Mouse (Mus musculus): ENCODE data around the gene Igsf9.

DNA sequence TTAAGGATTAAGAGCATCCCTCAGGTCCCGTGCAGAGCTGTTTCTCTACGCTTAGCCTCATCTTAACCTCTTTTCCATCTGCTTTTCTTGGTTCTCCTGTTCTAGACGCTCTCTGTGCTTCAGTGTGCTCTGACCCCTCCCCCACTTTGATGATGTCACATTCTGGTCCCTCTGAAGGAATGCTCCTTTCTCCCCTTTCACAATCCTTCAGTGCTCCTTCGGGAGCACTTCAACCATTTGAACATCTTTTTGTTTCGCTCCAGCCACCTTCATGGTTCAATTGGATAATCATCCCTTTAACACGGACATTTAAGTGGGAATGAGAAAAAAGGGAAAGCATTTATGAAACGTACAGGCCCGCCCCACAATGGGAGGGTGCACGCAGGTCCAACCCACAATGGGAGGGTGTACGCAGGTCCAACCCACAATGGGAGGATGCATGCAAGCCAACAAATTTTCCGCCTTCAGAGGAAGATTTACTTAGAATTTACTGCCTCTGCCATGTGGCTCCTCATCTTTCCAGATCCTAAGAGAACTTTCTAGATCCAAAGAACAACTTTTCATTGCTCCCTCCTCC lies 13.2 kb upstream of the Igsf9 start:
- TF ChIP-seq CTCF (IDR thresholded peaks at IDR 0.05; ENCODE audit: extremely low read depth, insufficient read depth, insufficient read length, insufficient replicate concordance) (no peak), POLR2A (IDR thresholded peaks at IDR 0.05; ENCODE audit: low read depth, low read length) (no peak)
